Mouse (Mus musculus) forebrain, embryonic 15.5 days (tissue): Measurements from ENCODE around the gene Ciao2b. TPM values are rescaled to one million over a fixed set of nuclear protein-coding genes. Genes with fewer than 3 reads are reported as not detected.
"Not testable (repeated sequence)": the region's sequence is repeated elsewhere in the genome, so short reads cannot be mapped to it uniquely, and the experiment has no call there.

Source experiments
- ATAC-seq: fragments of 200-750 bp; cut with Nextera tagmentation; replicated peaks from 2 replicates; pipeline ENCODE4 v1.8.0; 2017; ENCODE audit warnings: mild to moderate bottlenecking, moderate TSS enrichment, moderate library complexity
- H3K27ac ChIP-seq: fragments of 300-500 bp; sonication (generic); replicated peaks from 2 replicates; pipeline ENCODE4 v1.5.1; 2015; ENCODE audit warnings: mild to moderate bottlenecking, inconsistent platforms
- H3K27me3 ChIP-seq: fragments of 300-500 bp; sonication (generic); 2 replicates; pipeline ENCODE4 v1.6.1; 2015; ENCODE audit warnings: inconsistent platforms
- H3K36me3 ChIP-seq: fragments of 300-500 bp; sonication (generic); 2 replicates; pipeline ENCODE4 v1.6.1; 2015; ENCODE audit warnings: mild to moderate bottlenecking, inconsistent platforms
- H3K4me1 ChIP-seq: fragments of 300-500 bp; sonication (generic); 2 replicates; pipeline ENCODE4 v1.6.1; 2015; ENCODE audit warnings: inconsistent platforms
- H3K4me2 ChIP-seq: fragments of 300-500 bp; sonication (generic); replicated peaks from 2 replicates; pipeline ENCODE4 v1.6.1; 2015; ENCODE audit warnings: mild to moderate bottlenecking, inconsistent platforms
- H3K4me3 ChIP-seq: fragments of 300-500 bp; sonication (generic); 2 replicates; pipeline ENCODE4 v1.5.1; 2015; ENCODE audit warnings: mild to moderate bottlenecking, inconsistent platforms
- H3K9ac ChIP-seq: fragments of 300-500 bp; sonication (generic); replicated peaks from 2 replicates; pipeline ENCODE4 v1.6.1; 2015; ENCODE audit warnings: mild to moderate bottlenecking, inconsistent platforms
- H3K9me3 ChIP-seq: fragments of 300-500 bp; sonication (generic); 2 replicates; pipeline ENCODE4 v1.6.1; 2016; ENCODE audit warnings: inconsistent platforms
- WGBS: fragments of 180-500 bp; shearing (Covaris S2); methylation state at CpG from one replicate; pipeline ENCODE4 v1.1.7; 2015; ENCODE audit warnings: mixed read lengths; 5-methylcytosine and 5-hydroxymethylcytosine counted together
- polyA plus RNA-seq: library from polyadenylated mRNA; unstranded; fragments of >200 nt; fragmentation: Nextera tagmentation; extraction: Ambion mirVana; gene quantifications from 2 replicates; pipeline ENCODE4 v1.2.1, GENCODE M21; 2015

Gene Ciao2b
- 145 and 153 TPM in 2 replicates for polyA plus RNA-seq

GRCm38 (mm10) chr8:104641426-104642323 is at the start of gene Ciao2b:
Ciao2b (minus strand) TSS chr8:104641965.
- H3K4me3 ChIP-seq, result peak within 1 kb of the TSS; percentile 82
- no peaks in the 10 kb centered on the region for H3K27me3 ChIP-seq
- peak within 1 kb of the TSS; percentile 91 for H3K4me2 ChIP-seq
- peak; percentile 98 for ATAC-seq
- under 1% methylated on average over 66 of the region's 66 CpGs for whole genome bisulfite sequencing
- H3K4me1 ChIP-seq, result peaks cover 21% of the 10 kb centered on the region
- no peaks in the 10 kb centered on the region for H3K9me3 ChIP-seq
- H3K36me3 ChIP-seq, result peaks cover 18% of the 10 kb centered on the region; the same call in 1 of the 2 replicates
- peak within 1 kb of the TSS; percentile 83 for H3K9ac ChIP-seq
- peak within 1 kb of the TSS; percentile 89 for H3K27ac ChIP-seq

GRCm38 (mm10) chr8:104688433-104688832 is 46.7 kb upstream of the Ciao2b start:
- Histone ChIP-seq H3K9ac (no peak overlapping the region), H3K27me3 (no peaks in the 10 kb centered on the region), H3K9me3 (no peaks in the 10 kb centered on the region), H3K4me3 (no peak overlapping the region), H3K4me2 (no peak overlapping the region), H3K27ac (no peak overlapping the region), H3K4me1 (no peaks in the 10 kb centered on the region), H3K36me3 (no peaks in the 10 kb centered on the region)
- 82% methylated on average over 4 of the region's 4 CpGs for WGBS
- ATAC-seq, result no peak

DNA sequence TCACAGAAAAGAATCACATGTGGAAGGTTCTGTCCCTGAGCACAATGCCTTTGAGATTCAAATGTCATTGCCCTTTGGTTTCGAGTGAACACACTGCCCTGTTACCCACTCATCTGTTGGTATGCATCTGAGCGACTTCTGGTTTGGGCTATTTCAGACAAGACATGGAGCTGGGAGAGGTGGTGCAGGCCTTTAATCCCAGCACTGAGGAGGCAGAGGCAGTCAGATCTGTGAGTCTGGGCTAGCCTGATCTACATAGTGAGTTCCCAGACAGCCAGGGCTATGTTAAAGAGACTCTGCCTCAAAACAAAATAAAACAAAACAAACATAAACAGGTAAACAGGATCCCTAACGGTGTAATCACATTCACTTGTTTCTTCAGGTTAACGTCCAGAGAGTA is 13.8 kb upstream of the Ciao2b start:
- no peak overlapping the region for H3K4me3 ChIP-seq
- H3K9me3 ChIP-seq, result no peaks in the 10 kb centered on the region
- no peak overlapping the region for H3K27ac ChIP-seq
- WGBS, result 77% methylated on average over 4 of the region's 4 CpGs
- H3K4me1 ChIP-seq, result no peaks in the 10 kb centered on the region
- H3K36me3 ChIP-seq, result no peaks in the 10 kb centered on the region
- no peak for ATAC-seq
- H3K9ac ChIP-seq, result no peak overlapping the region
- no peaks in the 10 kb centered on the region for H3K27me3 ChIP-seq
- no peak overlapping the region for H3K4me2 ChIP-seq

DNA sequence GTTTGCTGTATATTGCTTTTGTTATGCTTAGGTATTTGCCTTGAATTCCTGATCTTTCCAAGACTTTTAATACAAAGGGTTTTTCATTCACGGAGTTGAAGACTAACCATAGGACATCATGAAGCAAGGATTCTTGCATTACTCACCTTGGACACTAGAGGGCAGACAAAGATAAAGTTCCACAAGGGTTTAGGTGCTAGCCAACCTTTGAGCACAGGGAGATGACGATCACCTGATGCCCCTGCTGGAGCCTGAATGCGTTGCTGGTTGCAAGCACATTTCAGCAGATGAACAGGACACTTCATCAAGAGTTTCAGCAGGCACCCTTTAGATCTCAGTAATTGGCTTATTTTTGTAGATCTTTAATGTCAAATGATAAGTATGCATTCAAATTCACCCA is 13.2 kb upstream of the Ciao2b start:
- no peaks in the 10 kb centered on the region for H3K9me3 ChIP-seq
- no peaks in the 10 kb centered on the region for H3K27me3 ChIP-seq
- peak; percentile 80 for ATAC-seq
- WGBS, result 2% methylated on average over 3 of the region's 3 CpGs
- no peak overlapping the region for H3K27ac ChIP-seq
- no peaks in the 10 kb centered on the region for H3K4me1 ChIP-seq
- H3K36me3 ChIP-seq, result no peaks in the 10 kb centered on the region
- no peak overlapping the region for H3K9ac ChIP-seq
- no peak overlapping the region for H3K4me2 ChIP-seq
- no peak overlapping the region for H3K4me3 ChIP-seq

DNA sequence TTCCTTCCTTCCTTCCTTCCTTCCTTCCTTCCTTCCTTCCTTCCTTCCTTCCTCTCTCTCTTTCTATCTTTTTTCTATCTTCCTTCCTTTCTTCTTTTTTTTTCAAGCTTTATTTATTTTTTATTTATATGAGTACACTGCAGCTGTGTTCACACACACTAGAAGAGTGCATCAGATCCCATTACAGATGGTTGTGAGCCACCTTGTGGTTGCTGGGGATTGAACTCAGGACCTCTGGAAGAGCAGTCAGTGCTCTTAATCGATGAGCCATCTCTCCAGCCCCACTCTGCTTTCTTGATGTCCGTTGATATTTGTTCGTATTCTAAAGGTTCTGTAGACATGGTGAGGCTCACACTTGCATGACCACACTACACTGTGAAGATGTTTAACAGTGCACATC is 2.4 kb upstream of the Ciao2b start:
- H3K27me3 ChIP-seq, ATAC-seq, H3K4me2 ChIP-seq, H3K9ac ChIP-seq, H3K27ac ChIP-seq, H3K9me3 ChIP-seq, H3K4me3 ChIP-seq, H3K36me3 ChIP-seq: not testable (repeated sequence)
- 61% methylated on average over 3 of the region's 3 CpGs for WGBS
- H3K4me1 ChIP-seq, result peaks cover 21% of the 10 kb centered on the region

DNA sequence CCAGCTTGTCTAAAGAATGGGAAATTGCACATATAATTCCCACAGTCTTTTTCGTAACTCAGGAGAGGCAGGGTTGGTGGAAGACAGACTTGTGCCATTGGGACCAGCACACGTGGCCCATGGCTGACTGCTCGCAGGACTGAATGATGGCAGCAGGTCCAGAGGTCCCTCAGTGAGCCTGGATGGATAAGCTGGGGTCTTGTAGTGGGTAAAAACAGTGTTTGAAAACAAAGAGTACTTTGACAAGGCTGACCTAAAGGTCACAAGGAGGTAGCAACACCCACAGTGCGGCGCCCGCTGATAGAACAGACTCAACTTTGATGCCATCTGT is 524 bp upstream of the Ciao2b start:
- no peaks in the 10 kb centered on the region for H3K27me3 ChIP-seq
- peaks cover 21% of the 10 kb centered on the region for H3K4me1 ChIP-seq
- H3K4me3 ChIP-seq, result peak overlapping the region; percentile 82
- peak overlapping the region; percentile 89 for H3K27ac ChIP-seq
- no peaks in the 10 kb centered on the region for H3K9me3 ChIP-seq
- peak overlapping the region; percentile 83 for H3K9ac ChIP-seq
- ATAC-seq, result peak; percentile 24
- peak overlapping the region; percentile 91 for H3K4me2 ChIP-seq
- H3K36me3 ChIP-seq, result peaks cover 18% of the 10 kb centered on the region; the same call in 1 of the 2 replicates
- 79% methylated on average over 6 of the region's 6 CpGs for WGBS

DNA sequence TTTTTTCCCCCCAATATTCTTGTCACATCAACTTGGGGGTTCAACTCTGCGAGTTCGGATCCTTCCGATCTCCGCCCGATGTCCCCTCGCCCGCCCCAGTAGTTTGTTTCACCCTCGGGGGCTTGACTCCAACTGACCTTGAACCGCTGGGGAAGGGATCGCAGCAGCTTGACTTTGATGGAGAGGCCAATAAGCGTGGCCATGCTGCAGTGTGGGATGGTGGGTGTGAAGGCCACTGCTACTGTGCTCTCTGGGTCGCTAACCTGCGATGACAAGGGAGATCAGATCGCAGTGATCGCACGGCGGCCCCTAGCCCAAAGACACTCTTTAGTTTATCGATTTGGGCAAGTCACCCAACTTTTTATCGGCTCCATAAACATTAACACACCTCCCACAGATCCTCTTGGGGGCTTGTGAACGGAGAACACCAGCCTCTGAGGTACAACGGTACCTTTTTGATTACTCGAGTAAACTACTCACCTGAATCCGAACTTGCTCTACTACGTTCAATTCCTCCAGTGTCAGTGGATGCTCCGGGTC is 864 bp downstream of the Ciao2b start:
- WGBS, result 11% methylated on average over 25 of the region's 25 CpGs
- H3K27me3 ChIP-seq, result no peaks in the 10 kb centered on the region
- peak; percentile 17 for ATAC-seq

GRCm38 (mm10) chr8:104640241-104640640 is 1.5 kb downstream of the Ciao2b start:
- Histone ChIP-seq H3K4me1 (peaks cover 21% of the 10 kb centered on the region), H3K36me3 (peaks cover 18% of the 10 kb centered on the region; the same call in 1 of the 2 replicates), H3K27ac (no peak overlapping the region), H3K4me3 (peak overlapping the region; percentile 82), H3K27me3 (no peaks in the 10 kb centered on the region), H3K9me3 (no peaks in the 10 kb centered on the region), H3K4me2 (peak overlapping the region; percentile 91), H3K9ac (no peak overlapping the region)
- WGBS, result 88% methylated on average over 7 of the region's 7 CpGs
- no peak for ATAC-seq

More for the DNA sequence above, 864 bp downstream of the Ciao2b start:
- Histone ChIP-seq H3K9me3 (no peaks in the 10 kb centered on the region), H3K4me3 (peak overlapping the region; percentile 82), H3K36me3 (peaks cover 18% of the 10 kb centered on the region; the same call in 1 of the 2 replicates), H3K4me2 (peak overlapping the region; percentile 91), H3K4me1 (peaks cover 21% of the 10 kb centered on the region), H3K27ac (peak overlapping the region; percentile 89; the same call in 1 of the 2 replicates), H3K9ac (peak overlapping the region; percentile 83)

DNA sequence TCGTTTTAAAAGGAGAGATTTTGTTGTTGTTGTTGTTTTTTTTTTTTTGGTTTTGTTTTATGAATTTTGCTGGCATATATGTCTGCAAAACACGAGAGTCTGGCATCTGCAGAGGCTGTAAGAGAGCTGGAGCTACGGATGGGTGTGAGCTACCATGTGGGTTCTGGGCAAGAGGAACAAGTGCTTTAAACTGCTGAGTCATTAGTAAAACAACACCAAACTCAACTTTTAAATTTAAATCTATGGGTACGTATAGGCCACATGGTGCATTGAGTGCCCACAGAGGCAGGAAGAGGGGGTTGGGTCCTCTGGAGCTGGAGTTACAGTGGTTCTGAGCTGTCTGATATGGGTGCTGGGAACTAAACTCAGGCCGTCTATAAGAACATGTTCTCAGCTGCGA is 3.8 kb downstream of the Ciao2b start:
- 94% methylated on average over 6 of the region's 6 CpGs for WGBS
- H3K27me3 ChIP-seq, result no peaks in the 10 kb centered on the region
- peaks cover 25% of the 10 kb centered on the region; the same call in 1 of the 2 replicates for H3K36me3 ChIP-seq
- H3K27ac ChIP-seq, result no peak overlapping the region
- H3K4me3 ChIP-seq, result no peak overlapping the region
- no peak overlapping the region for H3K9ac ChIP-seq
- ATAC-seq, result no peak
- H3K4me2 ChIP-seq, result no peak overlapping the region
- peaks cover 21% of the 10 kb centered on the region for H3K4me1 ChIP-seq
- no peaks in the 10 kb centered on the region for H3K9me3 ChIP-seq

GRCm38 (mm10) chr8:104635004-104635710 is 6.6 kb downstream of the Ciao2b start:
- peaks cover 25% of the 10 kb centered on the region; the same call in 1 of the 2 replicates for H3K36me3 ChIP-seq
- peaks cover 7% of the 10 kb centered on the region for H3K27me3 ChIP-seq
- H3K9ac ChIP-seq, result no peak overlapping the region
- H3K4me2 ChIP-seq, result no peak overlapping the region
- H3K9me3 ChIP-seq, result no peaks in the 10 kb centered on the region
- H3K4me3 ChIP-seq, result no peak overlapping the region
- WGBS, result 91% methylated on average over 3 of the region's 3 CpGs
- ATAC-seq, result no peak
- H3K27ac ChIP-seq, result no peak overlapping the region
- H3K4me1 ChIP-seq, result peaks cover 16% of the 10 kb centered on the region

DNA sequence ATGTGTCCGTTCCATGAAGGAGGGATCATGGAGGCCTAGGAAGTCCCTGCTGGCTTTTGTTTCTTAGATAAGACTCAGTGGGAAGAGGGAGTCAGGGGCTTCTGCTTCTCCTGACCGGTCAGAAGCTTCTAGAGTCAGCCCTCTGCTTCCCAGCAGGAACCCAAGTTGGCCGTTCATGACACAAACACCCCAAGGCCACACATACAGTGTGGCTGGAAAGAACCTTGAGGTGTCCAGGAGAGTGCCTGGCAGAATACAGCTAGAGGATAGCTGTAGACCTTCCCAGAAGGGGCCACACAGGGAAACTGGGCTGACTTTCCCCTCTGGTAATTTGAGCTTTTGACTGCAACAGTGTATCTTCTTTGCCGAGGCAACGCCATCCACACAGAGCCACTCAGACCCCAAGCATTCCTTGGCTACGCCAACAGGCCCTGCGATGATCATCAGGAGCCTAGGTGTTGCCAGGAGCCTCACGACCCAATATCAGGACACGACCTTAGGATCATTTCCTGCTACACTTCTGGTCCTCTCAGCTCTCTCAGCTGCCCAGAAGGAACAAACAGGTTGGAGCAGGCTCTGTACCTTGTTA is 8.5 kb downstream of the Ciao2b start:
- H3K4me1 ChIP-seq, result peaks cover 12% of the 10 kb centered on the region
- no peak overlapping the region for H3K4me2 ChIP-seq
- 74% methylated on average over 9 of the region's 9 CpGs for WGBS
- no peak for ATAC-seq
- H3K27me3 ChIP-seq, result peaks cover 18% of the 10 kb centered on the region
- H3K9me3 ChIP-seq, result no peaks in the 10 kb centered on the region
- H3K36me3 ChIP-seq, result peaks cover 11% of the 10 kb centered on the region; the same call in 1 of the 2 replicates
- H3K9ac ChIP-seq, result no peak overlapping the region
- H3K27ac ChIP-seq, result no peak overlapping the region
- H3K4me3 ChIP-seq, result no peak overlapping the region
